Mouse (Mus musculus): ENCODE measurements around the gene Ankk1. TPM values are rescaled to one million over a fixed set of nuclear protein-coding genes. Genes with fewer than 3 reads are reported as not detected.

Gene Ankk1
- total and polyA plus RNA-seq, 2 experiments from 2014 or later = 0.10 TPM; not detected in 1

DNA sequence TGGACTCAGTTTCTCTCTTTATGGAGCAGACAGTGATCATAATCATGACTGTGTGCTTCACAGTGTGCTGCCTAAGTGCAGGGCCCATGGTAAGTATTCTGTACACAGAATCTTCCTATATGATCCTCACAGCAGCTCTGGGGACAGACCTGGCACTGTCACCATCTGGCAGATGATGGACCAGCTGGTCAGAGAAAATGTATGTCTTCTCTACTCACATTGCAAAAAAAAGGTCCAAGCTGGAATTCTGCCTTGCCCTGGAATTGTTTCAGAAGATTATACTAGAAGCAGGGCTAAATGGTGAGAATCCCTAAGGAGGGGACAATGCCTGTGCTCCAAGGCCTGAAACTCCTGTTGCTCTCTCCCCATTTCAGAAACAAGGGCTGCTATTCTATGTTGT lies 30.8 kb downstream of the Ankk1 start:
- no peak for TF ChIP-seq CTCF (IDR thresholded peaks at IDR 0.05; ENCODE audit: low read depth)
- DNase-seq (ENCODE audit: low spot score) (no peak), ATAC-seq (no peak)
- Histone ChIP-seq H3K4me1 (ENCODE audit: insufficient read depth, low read length) (no peaks in the 10 kb centered on the region), H3K4me2 (ENCODE audit: low read depth, low read length) (no peak overlapping the region), H3K27me3 (ENCODE audit: insufficient read depth, low read length) (no peaks in the 10 kb centered on the region), H3K4me3 (ENCODE audit: low read length) (no peak overlapping the region), H3K9me3 (ENCODE audit: low read length) (no peaks in the 10 kb centered on the region), H3K27ac (no peak overlapping the region), H3K9ac (replicated peaks; ENCODE audit: low read length) (no peak overlapping the region), H3K36me3 (ENCODE audit: insufficient read depth, low read length) (no peaks in the 10 kb centered on the region)

DNA sequence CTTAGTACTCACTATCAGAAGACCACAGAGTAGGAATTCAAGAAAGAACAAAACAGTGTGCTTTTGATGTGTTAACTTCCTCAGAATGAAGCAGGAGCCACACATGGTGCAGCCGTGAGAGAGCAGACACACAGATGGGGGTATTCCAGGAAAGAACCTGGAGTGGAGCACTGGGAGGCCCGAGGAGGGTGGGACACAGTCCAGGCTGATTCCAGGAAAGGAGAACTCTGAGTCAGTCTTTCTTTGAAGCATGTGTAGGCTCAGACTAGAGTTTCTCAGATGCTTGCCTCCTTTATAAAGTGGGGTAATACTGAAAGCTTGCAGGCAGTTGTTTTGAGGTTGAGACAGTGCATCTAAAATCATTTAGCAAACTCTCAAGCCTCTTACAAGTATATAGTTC lies 34.6 kb downstream of the Ankk1 start:
- Histone ChIP-seq H3K27ac (no peak overlapping the region), H3K9ac (replicated peaks; ENCODE audit: low read length) (no peak overlapping the region), H3K4me1 (ENCODE audit: insufficient read depth, low read length) (no peaks in the 10 kb centered on the region), H3K27me3 (ENCODE audit: insufficient read depth, low read length) (no peaks in the 10 kb centered on the region), H3K4me2 (ENCODE audit: low read depth, low read length) (no peak overlapping the region), H3K36me3 (ENCODE audit: insufficient read depth, low read length) (no peaks in the 10 kb centered on the region), H3K4me3 (ENCODE audit: low read length) (no peak overlapping the region), H3K9me3 (ENCODE audit: low read length) (no peaks in the 10 kb centered on the region)
- no peak for TF ChIP-seq CTCF (IDR thresholded peaks at IDR 0.05; ENCODE audit: low read depth)
- 50% methylated on average over 2 of the region's 2 CpGs for WGBS
- no peak for ATAC-seq
- DNase-seq (ENCODE audit: low spot score) = no peak

GRCm38 (mm10) chr9:49386119-49386518 lies 40.7 kb downstream of the Ankk1 start:
- Histone ChIP-seq H3K9ac (replicated peaks; ENCODE audit: low read length) (no peak overlapping the region), H3K27ac (no peak overlapping the region), H3K9me3 (ENCODE audit: low read length) (no peaks in the 10 kb centered on the region), H3K4me1 (ENCODE audit: insufficient read depth, low read length) (no peaks in the 10 kb centered on the region), H3K27me3 (ENCODE audit: insufficient read depth, low read length) (no peaks in the 10 kb centered on the region), H3K4me2 (ENCODE audit: low read depth, low read length) (no peak overlapping the region), H3K36me3 (ENCODE audit: insufficient read depth, low read length) (no peaks in the 10 kb centered on the region), H3K4me3 (ENCODE audit: low read length) (no peak overlapping the region)
- DNase-seq (ENCODE audit: low spot score) (no peak), ATAC-seq (no peak)
- no peak for TF ChIP-seq CTCF (IDR thresholded peaks at IDR 0.05; ENCODE audit: low read depth)
- 31% methylated on average over 11 of the region's 11 CpGs for WGBS

DNA sequence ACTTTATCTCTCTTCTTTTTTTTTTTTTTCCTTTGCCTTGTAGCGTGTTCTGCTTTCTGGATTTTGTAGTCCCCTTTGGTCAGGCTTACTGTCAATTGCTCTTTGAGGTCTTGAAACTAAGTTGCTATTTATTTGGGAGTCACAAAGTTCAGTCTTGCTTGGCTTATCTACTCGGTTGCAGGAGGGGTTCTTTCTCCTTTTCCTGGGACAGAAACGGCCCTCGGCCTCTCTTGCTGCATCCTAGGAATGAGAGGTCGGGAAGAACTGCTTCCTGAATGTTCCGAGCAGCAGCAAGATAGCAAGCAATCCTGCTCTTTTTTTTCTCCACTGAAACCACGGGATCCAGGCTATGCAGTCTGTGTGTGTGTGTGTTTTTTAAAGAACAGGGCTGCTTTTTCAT lies 41.5 kb downstream of the Ankk1 start:
- H3K4me2 ChIP-seq (ENCODE audit: low read depth, low read length) = no peak overlapping the region
- H3K4me1 ChIP-seq (ENCODE audit: insufficient read depth, low read length) = no peaks in the 10 kb centered on the region
- H3K9ac ChIP-seq (replicated peaks; ENCODE audit: low read length) = no peak overlapping the region
- no peaks in the 10 kb centered on the region for H3K36me3 ChIP-seq (ENCODE audit: insufficient read depth, low read length)
- H3K27me3 ChIP-seq (ENCODE audit: insufficient read depth, low read length) = no peaks in the 10 kb centered on the region
- no peaks in the 10 kb centered on the region for H3K9me3 ChIP-seq (ENCODE audit: low read length)
- no peak for DNase-seq (ENCODE audit: low spot score)
- no peak overlapping the region for H3K27ac ChIP-seq
- no peak overlapping the region for H3K4me3 ChIP-seq (ENCODE audit: low read length)
- ATAC-seq = no peak
- 58% methylated on average over 7 of the region's 7 CpGs for WGBS
- no peak for TF ChIP-seq CTCF (IDR thresholded peaks at IDR 0.05; ENCODE audit: low read depth)

GRCm38 (mm10) chr9:49384855-49385254 lies 42.0 kb downstream of the Ankk1 start:
- no peaks in the 10 kb centered on the region for H3K27me3 ChIP-seq (ENCODE audit: insufficient read depth, low read length)
- H3K27ac ChIP-seq = no peak overlapping the region
- no peaks in the 10 kb centered on the region for H3K9me3 ChIP-seq (ENCODE audit: low read length)
- no peaks in the 10 kb centered on the region for H3K4me1 ChIP-seq (ENCODE audit: insufficient read depth, low read length)
- no peaks in the 10 kb centered on the region for H3K36me3 ChIP-seq (ENCODE audit: insufficient read depth, low read length)
- ATAC-seq (no peak), DNase-seq (ENCODE audit: low spot score) (no peak)
- H3K4me2 ChIP-seq (ENCODE audit: low read depth, low read length) = no peak overlapping the region
- no peak overlapping the region for H3K9ac ChIP-seq (replicated peaks; ENCODE audit: low read length)
- H3K4me3 ChIP-seq (ENCODE audit: low read length) = no peak overlapping the region
- 91% methylated on average over 6 of the region's 6 CpGs for WGBS
- no peak for TF ChIP-seq CTCF (IDR thresholded peaks at IDR 0.05; ENCODE audit: low read depth)

DNA sequence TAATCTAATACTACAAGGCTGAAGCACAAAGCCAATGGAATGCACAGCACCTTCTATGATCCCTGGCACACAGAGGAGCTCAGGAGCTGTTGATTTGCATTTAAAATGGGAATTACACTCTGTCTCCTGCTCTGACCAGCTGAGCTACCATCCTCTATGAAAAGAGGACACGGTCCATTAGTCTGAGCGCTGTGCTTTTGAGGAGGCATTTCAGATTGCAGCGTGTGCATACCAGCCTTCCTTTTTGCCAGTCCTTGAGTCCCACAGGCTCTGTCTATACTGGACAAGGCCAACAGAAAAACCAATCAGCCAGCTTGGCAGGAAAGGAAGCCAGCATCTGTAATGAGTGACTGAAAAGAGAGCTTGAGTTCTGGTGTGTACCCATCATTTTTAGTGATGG lies 42.8 kb downstream of the Ankk1 start:
- DNase-seq (ENCODE audit: low spot score) (peak; percentile 21), ATAC-seq (no peak)
- 18% methylated on average over 3 of the region's 3 CpGs for WGBS
- no peaks in the 10 kb centered on the region for H3K9me3 ChIP-seq (ENCODE audit: low read length)
- H3K9ac ChIP-seq (replicated peaks; ENCODE audit: low read length) = no peak overlapping the region
- TF ChIP-seq CTCF (IDR thresholded peaks at IDR 0.05; ENCODE audit: low read depth) = no peak
- no peaks in the 10 kb centered on the region for H3K36me3 ChIP-seq (ENCODE audit: insufficient read depth, low read length)
- no peaks in the 10 kb centered on the region for H3K27me3 ChIP-seq (ENCODE audit: insufficient read depth, low read length)
- no peaks in the 10 kb centered on the region for H3K4me1 ChIP-seq (ENCODE audit: insufficient read depth, low read length)
- H3K27ac ChIP-seq = no peak overlapping the region
- H3K4me3 ChIP-seq (ENCODE audit: low read length) = no peak overlapping the region
- no peak overlapping the region for H3K4me2 ChIP-seq (ENCODE audit: low read depth, low read length)

DNA sequence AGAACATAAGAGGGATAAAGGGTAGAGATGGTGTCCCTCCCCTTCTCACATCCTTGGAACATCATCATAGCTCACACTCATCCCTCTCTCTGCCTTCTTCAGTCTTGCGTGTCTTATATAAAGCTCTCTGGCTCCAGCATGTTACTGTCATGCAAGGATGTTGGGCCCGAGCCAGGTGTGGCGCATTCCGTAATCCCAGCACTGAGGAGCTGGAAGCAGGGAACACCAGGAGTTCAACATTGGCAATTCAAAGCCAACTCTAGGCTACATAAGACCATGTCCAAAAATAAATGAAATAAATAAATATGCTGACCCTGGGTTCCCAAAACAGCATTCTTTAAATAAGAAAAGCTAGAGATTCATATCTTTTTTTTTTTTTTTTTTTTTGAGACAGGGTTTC lies 46.9 kb downstream of the Ankk1 start:
- H3K4me1 ChIP-seq (ENCODE audit: insufficient read depth, low read length) = no peaks in the 10 kb centered on the region
- no peak overlapping the region for H3K4me3 ChIP-seq (ENCODE audit: low read length)
- WGBS = 69% methylated on average over 4 of the region's 4 CpGs
- H3K4me2 ChIP-seq (ENCODE audit: low read depth, low read length) = no peak overlapping the region
- no peak overlapping the region for H3K9ac ChIP-seq (replicated peaks; ENCODE audit: low read length)
- H3K9me3 ChIP-seq (ENCODE audit: low read length) = no peaks in the 10 kb centered on the region
- no peak for TF ChIP-seq CTCF (IDR thresholded peaks at IDR 0.05; ENCODE audit: low read depth)
- H3K27ac ChIP-seq = no peak overlapping the region
- H3K36me3 ChIP-seq (ENCODE audit: insufficient read depth, low read length) = no peaks in the 10 kb centered on the region
- no peak for DNase-seq (ENCODE audit: low spot score)
- no peak for ATAC-seq
- no peaks in the 10 kb centered on the region for H3K27me3 ChIP-seq (ENCODE audit: insufficient read depth, low read length)
